Mouse (Mus musculus) frontal cortex, postnatal 25 days (tissue): ENCODE results near the gene Olfr464.
"Not testable (repeated sequence)": the region's sequence is repeated elsewhere in the genome, so short reads cannot be mapped to it uniquely, and the experiment has no call there.

Source experiments
- DNase-seq, 2 experiments: peaks; one replicate each; pipeline ENCODE4 v3.0.0; 2022; ENCODE audit warnings: low spot score in 2 of 2

Olfr464 gene

DNA sequence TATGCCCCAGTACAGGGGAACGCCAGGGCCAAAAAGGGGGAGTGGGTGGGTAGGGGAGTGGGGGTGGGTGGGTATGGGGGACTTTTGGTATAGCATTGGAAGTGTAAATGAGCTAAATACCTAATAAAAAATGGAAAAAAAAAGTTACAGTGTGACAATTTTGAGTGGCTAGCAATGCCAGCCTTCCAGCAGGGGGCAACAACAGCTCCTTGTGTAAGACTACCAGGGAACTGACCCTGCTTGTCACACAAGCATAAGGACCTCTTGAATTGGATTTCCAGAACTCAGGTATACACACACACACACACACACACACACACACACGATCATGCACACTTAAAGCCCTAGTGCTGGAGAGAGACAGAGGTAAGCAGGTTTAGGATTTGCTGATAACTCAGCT is 53.9 kb downstream of the Olfr464 start:
- DNase-seq: not testable (repeated sequence)
